8 mouse cellular contexts compared by ENCODE assay signal in the genomic region with DNA sequence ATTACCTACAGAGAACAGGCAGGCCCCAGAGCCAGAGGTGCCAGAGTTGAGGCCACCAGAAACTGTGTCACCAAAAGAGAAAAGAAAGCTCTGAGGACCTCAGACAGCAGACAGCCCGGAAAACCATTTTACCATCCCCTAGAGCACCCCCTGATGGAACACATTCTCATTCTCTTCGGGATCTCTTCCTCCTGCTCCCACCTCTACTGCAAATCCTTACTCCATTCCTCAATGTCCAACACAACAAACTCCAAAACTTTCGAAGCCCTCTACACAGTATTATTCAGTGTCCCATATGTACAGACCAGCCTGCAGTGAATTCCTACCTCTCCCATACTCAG. TPM values are rescaled to one million over a fixed set of nuclear protein-coding genes. Genes with fewer than 3 reads are reported as not detected.
DNase-seq lines count a peak whose midpoint lies in the region; ATAC-seq and TF ChIP-seq lines count a peak whose summit lies in the region.

No protein-coding gene starts in this region.

- H3K27me3 ChIP-seq in embryonic facial prominence, embryonic 13.5 days = no peaks in the 10 kb centered on the region
- no peaks in the 10 kb centered on the region for H3K27me3 ChIP-seq in intestine, postnatal 0 days (replicated peaks; ENCODE audit: control insufficient read depth, insufficient read depth, low read length)
- H3K27me3 ChIP-seq in neural tube, embryonic 15.5 days (replicated peaks) = no peaks in the 10 kb centered on the region

- H3K27ac ChIP-seq in embryonic facial prominence, embryonic 13.5 days = peak overlapping the region; percentile 96
- peak overlapping the region; percentile 97 for H3K27ac ChIP-seq in intestine, postnatal 0 days (ENCODE audit: low read depth, low read length)
- H3K27ac ChIP-seq in neural tube, embryonic 15.5 days (replicated peaks) = peak overlapping the region; percentile 84; the same call in 1 of the 2 replicates

- peak overlapping the region; percentile 69 for H3K4me3 ChIP-seq in lung, adult 2 months (replicated peaks; ENCODE audit: extremely low read depth, low read depth, low read length)
- H3K4me3 ChIP-seq in embryonic facial prominence, embryonic 13.5 days = peak overlapping the region; percentile 97
- H3K4me3 ChIP-seq in intestine, postnatal 0 days (ENCODE audit: low read depth, low read length) = peak overlapping the region; percentile 72
- peak overlapping the region; percentile 73 for H3K4me3 ChIP-seq in neural tube, embryonic 15.5 days (replicated peaks)

- H3K36me3 ChIP-seq in embryonic facial prominence, embryonic 13.5 days = peaks cover 12% of the 10 kb centered on the region
- peaks cover 6% of the 10 kb centered on the region for H3K36me3 ChIP-seq in intestine, postnatal 0 days (ENCODE audit: control insufficient read depth, insufficient read depth)
- 0 out of 2 replicates have a peak, but pooled peaks cover under 1% of the 10 kb centered on the region for H3K36me3 ChIP-seq in neural tube, embryonic 15.5 days

- DNase-seq in lung, adult 2 months = no peak
- no peak for DNase-seq in lung, postnatal 14 days
- no peak for DNase-seq in adipocyte (ENCODE audit: low spot score)
- no peak for DNase-seq in right cerebral cortex, postnatal 4 days

- TF ChIP-seq POLR2A in lung, adult 2 months (IDR thresholded peaks at IDR 0.05; ENCODE audit: borderline replicate concordance, extremely low read depth, low read depth, low read length) = no peak; the same call in 1 of the 2 replicates

- peak overlapping the region; percentile 71 for H3K4me2 ChIP-seq in embryonic facial prominence, embryonic 13.5 days
- H3K4me2 ChIP-seq in intestine, postnatal 0 days (replicated peaks; ENCODE audit: low read depth) = peak overlapping the region; percentile 75
- H3K4me2 ChIP-seq in neural tube, embryonic 15.5 days = peak overlapping the region; percentile 98

- H3K4me1 ChIP-seq in lung, adult 2 months (ENCODE audit: control insufficient read depth, insufficient read depth, low read length) = peaks cover 8% of the 10 kb centered on the region
- peaks cover 27% of the 10 kb centered on the region for H3K4me1 ChIP-seq in embryonic facial prominence, embryonic 13.5 days
- peaks cover 11% of the 10 kb centered on the region for H3K4me1 ChIP-seq in intestine, postnatal 0 days (replicated peaks; ENCODE audit: control insufficient read depth, insufficient read depth, low read length)
- H3K4me1 ChIP-seq in neural tube, embryonic 15.5 days = peaks cover 22% of the 10 kb centered on the region

- no peak for TF ChIP-seq CTCF in lung, adult 2 months (IDR thresholded peaks at IDR 0.05; ENCODE audit: insufficient read depth, low read length)
- TF ChIP-seq CTCF in intestine, postnatal 0 days (IDR thresholded peaks at IDR 0.05; ENCODE audit: low read depth) = peak; percentile 42; the same call in 1 of the 2 replicates

- peak overlapping the region; percentile 93 for H3K9ac ChIP-seq in embryonic facial prominence, embryonic 13.5 days
- H3K9ac ChIP-seq in intestine, postnatal 0 days (ENCODE audit: low read depth, low read length) = peak overlapping the region; percentile 94
- peak overlapping the region; percentile 71 for H3K9ac ChIP-seq in neural tube, embryonic 15.5 days (replicated peaks)

- no peaks in the 10 kb centered on the region for H3K9me3 ChIP-seq in embryonic facial prominence, embryonic 13.5 days
- H3K9me3 ChIP-seq in intestine, postnatal 0 days (ENCODE audit: control insufficient read depth) = no peaks in the 10 kb centered on the region
- no peaks in the 10 kb centered on the region for H3K9me3 ChIP-seq in neural tube, embryonic 15.5 days (replicated peaks)

- WGBS in lung, adult 2 months = 8% methylated on average over 3 of the region's 3 CpGs
- WGBS in embryonic facial prominence, embryonic 13.5 days = 18% methylated on average over 3 of the region's 3 CpGs
- 20% methylated on average over 3 of the region's 3 CpGs for WGBS in intestine, postnatal 0 days
- 19% methylated on average over 3 of the region's 3 CpGs for WGBS in neural tube, embryonic 15.5 days

- ATAC-seq in embryonic facial prominence, embryonic 13.5 days (ENCODE audit: insufficient number of reproducible peaks, insufficient read depth, low FRiP score, low TSS enrichment, low read depth) = peak; percentile 22
- ATAC-seq in intestine, postnatal 0 days = 0 out of 2 replicates have a peak, but pooled peaks have one; percentile 7
- no peak; the same call in 1 of the 2 replicates for ATAC-seq in neural tube, embryonic 15.5 days (ENCODE audit: low FRiP score)
- no peak; the same call in 1 of the 2 replicates for ATAC-seq in granulocyte monocyte progenitor cell, adult 5-6 weeks (replicated peaks; ENCODE audit: poor library complexity, severe bottlenecking)

RNA-seq across cellular contexts. Expression of a gene that starts 32.8 kb away (rescaled TPM):
- 52.2 and 61.2 TPM in 2 replicates for polyA plus RNA-seq in lung, adult 2 months (2012; rRNA removed)
- polyA plus RNA-seq in embryonic facial prominence, embryonic 13.5 days (2015; fragmentation: Nextera tagmentation; extraction: Ambion mirVana) = 179 and 184 TPM in 2 replicates
- 170 and 175 TPM in 2 replicates for polyA plus RNA-seq in intestine, postnatal 0 days (2015; fragmentation: Nextera tagmentation; extraction: Ambion mirVana)
- 70.8 and 85.2 TPM in 2 replicates for polyA plus RNA-seq in neural tube, embryonic 15.5 days (2015; fragmentation: Nextera tagmentation; extraction: Ambion mirVana)
- total RNA-seq in granulocyte monocyte progenitor cell, adult 5-6 weeks (2014; fragmentation: Nextera tagmentation) = 176 and 186 TPM in 2 replicates
- total RNA-seq in granulocyte monocyte progenitor cell, adult 5-6 weeks (2017) = 137 and 149 TPM in 2 replicates

Comparison
In these comparisons a context has a peak if more than half of its experiments do, and no peak if none do; other contexts are left out.
1. ATAC-seq: peak in embryonic facial prominence, embryonic 13.5 days (single experiment) and intestine, postnatal 0 days (single experiment); none in neural tube, embryonic 15.5 days (single experiment) and granulocyte monocyte progenitor cell, adult 5-6 weeks (single experiment).
2. Peak in every context shown above with its lines, with median percentiles within 50 percentile points of each other: H3K4me3 ChIP-seq, H3K27ac ChIP-seq, H3K4me2 ChIP-seq and H3K9ac ChIP-seq.